Mouse (Mus musculus): ENCODE results near the gene D630023F18Rik.

The D630023F18Rik gene

GRCm38 (mm10) chr1:65109756-65110435 lies 13.1 kb downstream of the D630023F18Rik start:
- DNase-seq, result no peak

GRCm38 (mm10) chr1:65109196-65109595 lies 13.8 kb downstream of the D630023F18Rik start:
- DNase-seq, result no peak

- no peak for DNase-seq
Measured at GRCm38 (mm10) chr1:65107654-65108279, 15.2 kb downstream of the D630023F18Rik start.

GRCm38 (mm10) chr1:65103273-65103672 lies 19.7 kb downstream of the D630023F18Rik start, which contains the start of gene Cryga:
Gene Cryga (minus strand): TSS chr1:65103373.
- DNase-seq, result no peak

- no peak for DNase-seq
Measured at GRCm38 (mm10) chr1:65096953-65097352, 26.1 kb downstream of the D630023F18Rik start.

- no peak for DNase-seq
Measured at GRCm38 (mm10) chr1:65091566-65091965, 31.4 kb downstream of the D630023F18Rik start.

- no peak for DNase-seq
Measured at GRCm38 (mm10) chr1:65090370-65090769, 32.6 kb downstream of the D630023F18Rik start.

- DNase-seq, result no peak
Measured at GRCm38 (mm10) chr1:65088567-65089356, 34.3 kb downstream of the D630023F18Rik start.

- DNase-seq, result no peak
Measured at GRCm38 (mm10) chr1:65082188-65082587, 40.8 kb downstream of the D630023F18Rik start, which contains the start of gene Crygb. Gene Crygb (minus strand): TSS chr1:65082288.

- no peak for DNase-seq
Measured at GRCm38 (mm10) chr1:65075607-65076006, 47.4 kb downstream of the D630023F18Rik start.

GRCm38 (mm10) chr1:65073589-65073988 lies 49.4 kb downstream of the D630023F18Rik start, which contains the start of gene Crygc:
Gene Crygc (minus strand): TSS chr1:65073689.
- DNase-seq, result no peak

- no peak for DNase-seq
Measured at GRCm38 (mm10) chr1:65067842-65068241, 55.2 kb downstream of the D630023F18Rik start.

GRCm38 (mm10) chr1:65064201-65064600 lies 58.8 kb downstream of the D630023F18Rik start:
- DNase-seq, result no peak

GRCm38 (mm10) chr1:65063352-65063751 lies 59.7 kb downstream of the D630023F18Rik start, which contains the start of gene Crygd:
Gene Crygd (minus strand): TSS chr1:65063452.
- no peak for DNase-seq
